Mouse (Mus musculus) CH12.LX (cell line): ENCODE data around the gene Noxo1.

ENCODE experiments used
- CHD2 ChIP-seq: IDR thresholded peaks from 2 replicates; pipeline ENCODE4 v1.6.1; 2011; ENCODE audit warnings: low read length, improper control_type of control experiment
- CTCF ChIP-seq, 2 experiments: IDR thresholded peaks in 1 of 2; conservative IDR thresholded peaks in 1 of 2; 2 replicates each; pipeline ENCODE4 v1.5.1; 2011 to 2012; ENCODE audit warnings: low read depth in 2 of 2, low read length in 2 of 2, improper control_type of control experiment in 1 of 2, inconsistent platforms in 1 of 2, mild to moderate bottlenecking in 1 of 2, moderate library complexity in 1 of 2
- E2F4 ChIP-seq: IDR thresholded peaks from 2 replicates; pipeline ENCODE4 v1.6.1; 2011; ENCODE audit warnings: low read depth, low read length, improper control_type of control experiment; ENCODE audit not compliant: insufficient replicate concordance
- EP300 ChIP-seq: IDR thresholded peaks from 2 replicates; pipeline ENCODE4 v1.6.1; 2011; ENCODE audit warnings: low read length, improper control_type of control experiment
- JUND ChIP-seq: conservative IDR thresholded peaks from 2 replicates; pipeline ENCODE4 v1.6.1; 2011; ENCODE audit warnings: low read depth, low read length, improper control_type of control experiment
- KAT2A ChIP-seq: IDR thresholded peaks from 2 replicates; pipeline ENCODE4 v1.6.1; 2012; ENCODE audit warnings: low read length, improper control_type of control experiment, inconsistent platforms; ENCODE audit not compliant: insufficient replicate concordance
- NELFE ChIP-seq: IDR thresholded peaks from 2 replicates; pipeline ENCODE4 v1.6.1; 2011; ENCODE audit warnings: low read depth, low read length, improper control_type of control experiment
- NRF1 ChIP-seq: IDR thresholded peaks from 2 replicates; pipeline ENCODE4 v1.6.1; 2014; ENCODE audit warnings: low read depth, mild to moderate bottlenecking, inconsistent platforms, low read length, improper control_type of control experiment, moderate library complexity
- POLR2A ChIP-seq: IDR thresholded peaks from 2 replicates; pipeline ENCODE4 v1.6.1; 2011; ENCODE audit warnings: low read depth, mild to moderate bottlenecking, improper control_type of control experiment, low read length
- TCF12 ChIP-seq: IDR thresholded peaks from 2 replicates; pipeline ENCODE4 v1.6.1; 2014; ENCODE audit warnings: low read depth, mild to moderate bottlenecking, inconsistent platforms, low read length, improper control_type of control experiment
- ZMIZ1 ChIP-seq: IDR thresholded peaks from 2 replicates; pipeline ENCODE4 v1.6.1; 2012; ENCODE audit warnings: low read depth, mild to moderate bottlenecking, inconsistent platforms, low read length, improper control_type of control experiment
- ZNF384 ChIP-seq: IDR thresholded peaks from 2 replicates; pipeline ENCODE4 v1.6.1; 2012; ENCODE audit warnings: low read depth, low read length, improper control_type of control experiment, inconsistent platforms

DNA sequence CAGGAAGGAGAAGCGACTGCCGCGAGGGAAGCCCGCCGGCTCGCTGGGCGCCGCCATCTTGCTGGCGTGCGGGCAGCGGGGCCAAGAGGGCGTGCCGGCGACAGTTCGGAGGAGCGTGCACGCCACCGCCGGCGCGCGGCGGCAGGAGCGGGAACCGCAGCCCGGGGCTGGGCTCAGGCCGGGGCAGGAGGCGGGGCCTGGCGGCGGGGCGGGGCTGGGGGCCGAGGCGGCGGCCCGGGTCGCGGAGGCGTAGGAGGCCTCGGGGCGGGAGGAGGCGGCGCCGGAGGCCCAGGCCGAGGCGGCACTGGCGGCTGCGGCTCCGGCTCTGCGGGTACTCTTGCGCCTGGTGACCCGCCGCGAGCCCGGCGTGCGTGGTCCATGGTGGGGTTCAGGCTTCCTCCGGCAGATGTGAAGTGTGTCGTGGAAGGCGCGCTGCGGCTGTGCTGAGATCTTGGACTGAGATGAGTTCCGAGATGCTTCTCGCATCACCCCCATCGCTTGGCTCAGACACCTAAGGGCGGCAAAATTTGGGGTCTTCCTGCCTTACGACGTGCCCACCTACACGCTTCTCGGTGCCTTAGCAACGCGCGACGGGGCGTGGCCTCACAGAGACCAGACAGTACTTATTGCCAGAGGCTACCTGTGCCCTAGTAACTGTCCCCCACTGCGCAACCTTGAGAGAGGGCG, at the start of gene Noxo1, which contains the start of gene Gfer:
- peak; percentile 84 for TF ChIP-seq POLR2A
- peak; percentile 48; the same call in 1 of the 2 replicates for TF ChIP-seq NRF1
- TF ChIP-seq ZNF384, result no peak
- TF ChIP-seq CTCF (conservative IDR thresholded peaks at IDR 0.05 in 1 of 2, IDR thresholded peaks at IDR 0.05 in 1 of 2; ENCODE audit: low read depth in 2 of 2, low read length in 2 of 2), result peak in 1 of 2 experiments; percentile 18; a peak in 2 of 4 replicates
- no peak for TF ChIP-seq JUND
- no peak for TF ChIP-seq KAT2A
- peak; percentile 61; the same call in 1 of the 2 replicates for TF ChIP-seq ZMIZ1
- TF ChIP-seq EP300, result no peak
- TF ChIP-seq CHD2, result no peak
- 0 out of 2 replicates have a peak, but pooled peaks have one; percentile 44 for TF ChIP-seq NELFE
- no peak for TF ChIP-seq E2F4
- TF ChIP-seq TCF12, result peak; percentile 75
